Mouse (Mus musculus) kidney, postnatal 25 days (tissue): ENCODE results near the gene Cnppd1.

Source experiments
- DNase-seq, 2 experiments: peaks; one replicate each; pipeline ENCODE4 v3.0.0; 2021; ENCODE audit warnings: mixed read lengths in 2 of 2

The Cnppd1 gene

DNA sequence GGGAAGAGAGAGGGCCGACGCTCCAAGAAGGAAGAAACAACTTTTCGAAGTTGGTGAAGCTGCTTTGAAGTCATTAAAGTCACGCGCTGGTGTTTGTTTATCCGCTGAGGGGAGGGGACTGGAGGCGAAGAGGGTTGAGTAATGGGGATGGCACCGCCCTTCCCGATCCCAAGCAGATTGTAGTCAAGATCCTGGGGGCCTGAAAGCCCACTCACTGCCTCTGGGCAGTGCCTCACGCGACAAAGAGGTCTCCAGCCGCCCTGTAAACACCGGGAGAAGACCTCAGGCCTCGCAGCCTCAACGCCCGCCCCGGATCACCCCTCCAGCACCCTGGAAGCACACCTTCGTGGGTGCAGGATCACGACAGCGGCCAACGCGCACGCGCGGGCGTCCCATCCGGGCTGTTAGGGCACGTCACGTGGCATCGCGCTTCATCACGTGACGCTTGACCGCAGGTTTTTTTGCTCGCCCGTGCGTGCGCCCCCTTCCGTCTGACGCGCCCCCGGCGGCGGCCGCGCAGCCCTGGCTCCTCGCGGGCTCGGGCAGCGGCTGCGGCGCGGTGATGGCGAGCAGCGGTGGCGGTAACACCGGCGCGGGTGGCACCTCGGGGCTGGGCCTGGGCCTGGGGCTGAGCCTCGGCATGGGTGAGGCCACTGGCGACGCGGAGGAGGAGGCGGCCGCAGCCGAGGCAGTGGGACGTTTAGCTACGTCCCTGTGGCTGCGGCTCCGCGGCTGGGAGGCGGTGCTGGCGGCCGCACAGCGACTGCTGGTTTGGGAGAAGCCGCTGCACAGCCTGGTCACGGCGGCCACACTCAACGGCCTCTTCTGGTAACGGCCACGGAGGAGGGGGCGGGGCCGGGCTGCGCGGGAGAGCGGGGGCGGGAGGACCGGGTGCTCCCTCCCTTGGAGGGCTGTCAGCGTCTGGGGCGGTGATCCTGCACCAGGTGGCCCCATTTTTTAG, at the start of gene Cnppd1, which contains the start of gene Retreg2:
Gene Cnppd1 (minus strand): TSS at position 411 of the 961 bp plus-strand sequence.
Gene Retreg2 (plus strand): TSS at position 478 of the 961 bp plus-strand sequence.
- peak; percentile 97 to 98 for DNase-seq

GRCm38 (mm10) chr1:75191622-75192402, 49.3 kb upstream of the Cnppd1 start, which contains the start of the genes Ankzf1 and Atg9a:
Ankzf1 (plus strand) TSS chr1:75192151.
Atg9a (minus strand) TSS chr1:75192196.
- peak; percentile 95 to 99 for DNase-seq

GRCm38 (mm10) chr1:75191258-75191621, 48.7 kb upstream of the Cnppd1 start:
- no peak for DNase-seq

DNA sequence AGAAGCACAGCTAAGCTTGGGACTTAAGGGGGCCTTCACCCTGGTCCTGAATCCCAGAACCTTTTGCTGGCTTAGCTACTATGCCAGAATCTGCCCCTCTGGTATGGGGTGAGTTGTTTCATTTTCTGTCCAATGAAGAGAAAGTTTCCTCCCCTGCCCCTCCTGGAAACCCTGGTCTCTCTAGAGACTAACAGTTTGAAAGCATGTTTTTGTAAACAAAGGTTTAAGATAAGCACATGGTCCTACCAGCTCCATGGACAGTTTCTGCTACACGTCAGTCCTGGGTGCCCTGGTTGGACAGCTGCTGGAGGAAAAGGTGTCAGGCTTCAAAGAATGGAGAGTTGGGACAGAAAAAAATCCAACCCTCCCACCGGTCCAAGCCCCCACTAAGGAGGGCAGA, 48.1 kb upstream of the Cnppd1 start:
- no peak for DNase-seq

GRCm38 (mm10) chr1:75187914-75188483, 45.5 kb upstream of the Cnppd1 start:
- DNase-seq: peak in 1 of 2 experiments; percentile 15

- DNase-seq: no peak
These were observed 44.6 kb upstream of the Cnppd1 start for GRCm38 (mm10) chr1:75187126-75187525.

DNA sequence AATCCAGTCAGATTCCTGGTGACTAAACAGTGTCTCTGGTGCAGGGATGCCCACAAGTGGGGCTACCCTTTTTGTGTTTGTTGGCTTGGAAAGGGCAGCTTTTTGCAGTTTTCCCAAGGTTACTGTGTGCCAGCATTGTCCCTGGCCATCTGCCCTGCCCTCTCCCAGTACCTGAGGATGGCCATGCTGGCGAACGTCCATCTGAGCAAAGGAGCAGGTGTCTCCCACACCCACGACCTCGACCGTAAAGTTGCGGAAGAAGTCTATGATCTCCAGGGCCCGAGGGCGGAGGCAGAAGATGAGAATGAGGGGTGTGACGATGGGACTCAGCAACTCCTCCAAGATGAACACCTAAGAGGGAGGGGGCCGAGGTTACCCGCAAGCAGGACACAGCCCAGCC, 43.0 kb upstream of the Cnppd1 start:
- no peak for DNase-seq

DNA sequence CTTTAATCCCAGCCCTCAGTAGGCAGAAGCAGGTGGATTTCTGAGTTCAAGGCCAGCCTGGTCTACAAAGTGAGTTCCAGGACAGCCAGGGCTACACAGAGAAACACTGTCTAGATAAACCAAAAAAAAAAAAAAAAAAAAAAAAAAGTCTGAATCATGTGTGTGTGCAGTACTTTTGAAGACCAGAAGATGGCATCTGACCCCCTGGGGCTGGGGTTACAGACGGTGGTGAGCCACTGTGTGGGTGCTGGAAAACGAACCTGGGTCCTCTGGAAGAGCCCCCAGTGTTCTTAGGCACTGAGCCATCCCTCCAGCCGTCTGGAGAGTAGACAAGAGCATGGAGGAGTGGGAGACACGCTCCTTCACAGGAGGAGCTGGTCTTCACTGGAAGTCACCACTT, 39.6 kb upstream of the Cnppd1 start:
- DNase-seq: no peak

- no peak for DNase-seq
These were observed 38.9 kb upstream of the Cnppd1 start for GRCm38 (mm10) chr1:75181377-75181870.

- DNase-seq: no peak
These were observed 38.2 kb upstream of the Cnppd1 start for GRCm38 (mm10) chr1:75180741-75181140.

- DNase-seq: peak; percentile 95 to 96
These were observed 37.6 kb upstream of the Cnppd1 start, which contains the start of gene Abcb6 for GRCm38 (mm10) chr1:75180105-75180590. Abcb6 (minus strand) TSS chr1:75180392.

GRCm38 (mm10) chr1:75179334-75180104, 37.0 kb upstream of the Cnppd1 start:
- peak; percentile 68 to 77 for DNase-seq

- peak; percentile 98 to 99 for DNase-seq
These were observed 26.3 kb upstream of the Cnppd1 start, which contains the start of gene Zfand2b for GRCm38 (mm10) chr1:75168472-75169464. Zfand2b (plus strand) TSS chr1:75168646.

DNA sequence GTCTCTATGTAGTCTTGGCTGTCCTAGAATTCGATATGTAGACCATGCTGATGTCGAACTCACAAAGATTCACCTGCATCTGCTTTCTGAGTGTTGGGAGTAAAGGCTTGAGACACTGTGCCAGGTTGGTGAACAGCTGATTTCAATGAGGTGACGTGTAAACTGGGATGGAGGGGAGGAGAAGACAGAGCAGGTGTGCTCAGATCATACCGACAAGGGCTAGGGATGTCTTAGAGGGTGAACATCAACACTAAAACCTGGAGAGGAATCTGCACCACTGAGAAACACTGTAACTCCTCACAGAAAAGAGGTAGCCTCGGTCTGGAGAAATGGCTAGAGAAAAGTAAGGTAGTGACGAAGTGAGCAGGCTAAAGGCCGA, 25.6 kb upstream of the Cnppd1 start:
- DNase-seq: no peak

GRCm38 (mm10) chr1:75160256-75160617, 17.7 kb upstream of the Cnppd1 start:
- DNase-seq: no peak

DNA sequence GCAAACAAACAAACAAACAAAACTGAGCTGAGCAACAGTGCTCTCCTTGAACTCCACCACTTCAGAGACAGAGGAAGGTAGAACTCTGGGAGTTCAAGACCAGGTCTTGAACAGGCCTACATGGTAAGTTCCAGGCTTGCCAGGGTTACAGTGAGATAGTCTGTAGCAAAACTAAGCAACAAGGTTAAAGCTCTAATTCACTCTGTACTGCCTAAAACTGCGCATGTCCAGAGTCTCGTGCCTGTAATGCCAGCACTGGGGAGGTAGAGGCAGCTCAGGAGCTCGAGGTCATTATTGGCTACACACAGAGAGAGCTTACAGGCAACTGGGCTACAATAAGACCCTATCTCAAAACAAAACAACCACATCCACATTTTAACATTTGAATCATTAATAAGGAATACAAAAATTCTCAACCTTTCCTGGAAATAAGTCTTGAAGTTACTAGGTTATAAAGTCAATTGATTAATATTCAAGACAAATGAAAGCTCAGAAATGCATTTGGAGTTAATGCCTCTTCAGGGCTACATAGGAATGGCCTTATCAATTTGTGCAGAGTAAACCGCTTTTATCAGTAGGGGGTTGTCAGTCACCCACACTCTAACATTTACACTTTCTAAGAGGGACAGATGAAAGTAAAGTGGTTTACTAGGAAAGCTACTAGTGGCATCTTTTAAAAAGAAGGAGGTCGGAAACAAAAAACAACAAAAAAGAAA, 17.2 kb upstream of the Cnppd1 start:
- DNase-seq: no peak

GRCm38 (mm10) chr1:75158990-75159389, 16.5 kb upstream of the Cnppd1 start:
- DNase-seq: no peak

DNA sequence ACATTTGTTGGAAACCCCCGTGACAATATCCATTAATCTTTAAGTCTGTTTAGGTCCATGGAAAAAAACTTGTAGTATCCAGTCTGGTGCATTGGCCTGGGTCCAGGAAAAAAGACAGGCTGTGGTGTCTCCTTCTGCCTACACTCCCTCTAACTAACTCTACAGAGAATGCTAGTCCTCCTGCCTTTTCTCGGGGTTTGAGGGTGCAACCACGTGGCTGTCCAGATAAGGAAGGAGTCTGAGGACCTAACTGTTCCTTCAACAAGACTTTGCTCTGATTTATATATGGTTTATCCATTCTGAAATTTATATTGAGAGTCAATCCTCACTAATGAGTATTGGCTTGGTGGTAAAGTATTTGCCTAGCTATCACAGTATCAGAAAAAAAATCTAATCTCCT, 13.3 kb upstream of the Cnppd1 start:
- no peak for DNase-seq

- DNase-seq: no peak
These were observed 6.2 kb upstream of the Cnppd1 start for GRCm38 (mm10) chr1:75148727-75149126.
